Mouse (Mus musculus) heart, adult 8-10 months (tissue): ENCODE data around the gene Syt16. TPM values are rescaled to one million over a fixed set of nuclear protein-coding genes. Genes with fewer than 3 reads are reported as not detected.

Experiments used
- DNase-seq: peaks from one replicate; pipeline ENCODE4 v3.0.0; 2022; ENCODE audit warnings: low spot score
- total RNA-seq, 4 experiments: library from RNA; stranded (reverse); gene quantifications; 2 replicates each; pipeline ENCODE4 v1.2.4; 2022

The Syt16 gene
- total RNA-seq, 4 experiments from 2014 or later: not detected

GRCm38 (mm10) chr12:74098572-74099290 lies 101.3 kb downstream of the Syt16 start:
- no peak for DNase-seq

- no peak for DNase-seq
Observed at GRCm38 (mm10) chr12:74105811-74106513, 108.5 kb downstream of the Syt16 start.

DNA sequence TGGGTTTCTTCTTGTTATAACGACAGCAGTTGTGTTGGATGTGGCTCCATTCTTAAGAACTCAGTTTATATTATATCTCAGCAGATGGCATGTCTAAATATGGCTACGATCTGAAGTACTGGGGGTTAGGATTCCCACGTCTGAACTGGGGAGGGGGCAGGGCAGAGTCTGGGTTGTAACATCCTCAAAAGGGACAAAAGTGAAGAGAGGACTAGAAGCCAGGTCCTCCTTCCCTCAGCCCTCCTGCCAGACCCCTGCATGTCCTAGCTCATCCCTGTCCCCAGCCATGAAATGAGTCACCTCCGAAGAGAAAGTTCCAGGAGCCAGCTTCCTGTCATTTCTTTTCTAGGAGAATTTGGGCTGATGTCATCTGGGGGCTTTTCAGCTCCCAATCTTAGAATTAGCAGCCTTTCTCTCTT lies 111.2 kb downstream of the Syt16 start:
- DNase-seq: no peak

- no peak for DNase-seq
Observed at GRCm38 (mm10) chr12:74109462-74110068, 112.1 kb downstream of the Syt16 start.

DNA sequence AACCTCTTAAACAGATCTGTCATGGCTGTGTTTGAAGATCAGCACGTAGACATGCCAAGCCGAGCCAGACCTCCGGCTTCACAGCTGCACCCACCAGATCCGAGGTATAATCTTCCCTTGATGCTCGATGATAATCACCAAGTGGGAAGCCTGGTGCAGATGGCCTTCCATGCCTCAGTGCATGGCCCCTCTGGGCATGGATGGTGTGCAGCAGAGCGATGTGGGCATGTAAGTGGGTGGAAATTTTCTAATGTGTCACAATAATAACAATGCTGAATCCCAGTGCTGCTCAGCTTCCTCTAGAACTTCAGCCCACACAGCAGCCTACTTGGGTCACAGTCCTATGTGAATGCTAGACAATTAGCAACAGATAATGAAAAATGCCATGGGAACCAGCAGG lies 119.4 kb downstream of the Syt16 start:
- no peak for DNase-seq

DNA sequence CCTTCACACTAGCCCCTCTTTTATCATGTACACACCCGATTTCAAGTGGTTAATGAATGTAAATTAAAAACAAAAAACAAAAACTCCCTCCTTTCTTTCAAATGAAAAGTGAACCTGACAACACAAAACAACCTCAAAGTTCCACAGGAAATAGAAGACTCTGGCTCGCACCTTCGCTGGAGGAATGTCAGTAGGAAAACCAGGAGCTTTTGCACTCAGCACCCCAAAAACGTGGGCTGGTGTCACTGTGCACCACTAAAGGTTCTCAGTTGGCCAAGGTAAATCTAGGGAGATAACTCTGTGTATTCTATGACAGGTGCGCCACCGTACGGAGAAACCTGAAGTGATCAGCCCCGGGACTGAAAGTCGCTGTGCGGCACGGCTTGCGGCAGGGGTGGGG lies 128.3 kb downstream of the Syt16 start:
- DNase-seq: no peak

DNA sequence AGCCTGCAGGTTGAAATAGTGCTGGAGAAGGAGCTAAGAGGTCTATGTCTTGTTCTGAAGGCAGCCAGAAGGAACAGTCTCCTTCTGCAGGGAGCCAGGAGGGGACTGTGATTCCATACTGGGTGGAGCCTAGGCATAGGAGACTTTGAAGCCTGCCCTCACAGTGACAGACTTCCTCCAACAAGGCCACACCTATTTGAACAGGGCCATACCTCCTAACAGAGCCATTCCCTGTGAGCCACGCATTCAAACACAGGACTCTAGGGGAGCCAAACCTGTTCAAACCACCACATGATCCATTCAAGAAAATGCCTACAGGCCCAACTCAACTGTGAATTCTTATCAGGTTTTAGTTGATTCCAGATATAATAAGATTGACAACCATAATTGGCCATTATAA lies 130.8 kb downstream of the Syt16 start:
- no peak for DNase-seq

GRCm38 (mm10) chr12:74131790-74132189 lies 134.3 kb downstream of the Syt16 start:
- no peak for DNase-seq

- no peak for DNase-seq
Observed at GRCm38 (mm10) chr12:74142147-74142546, 144.7 kb downstream of the Syt16 start.

DNA sequence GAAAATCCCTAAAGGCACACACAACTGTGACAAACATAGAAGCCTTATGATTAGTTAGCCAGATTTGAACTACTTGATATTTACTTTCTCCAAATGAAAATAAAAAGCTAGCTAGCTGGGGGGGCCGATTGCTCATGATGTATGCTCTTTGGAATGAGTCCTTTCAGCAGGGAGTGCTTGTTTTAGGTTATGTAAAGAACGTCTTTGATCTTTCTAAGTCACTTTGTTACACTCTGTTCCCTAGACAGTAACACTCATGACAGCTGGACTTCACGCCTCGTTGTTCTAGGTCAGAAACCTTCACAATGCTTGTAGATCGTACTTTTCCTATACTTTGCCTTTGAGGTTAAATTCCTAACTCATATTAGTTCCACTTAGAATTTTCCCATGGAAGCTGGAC lies 146.9 kb downstream of the Syt16 start:
- DNase-seq: no peak

- DNase-seq: no peak
Observed at GRCm38 (mm10) chr12:74160791-74161190, 163.3 kb downstream of the Syt16 start.

DNA sequence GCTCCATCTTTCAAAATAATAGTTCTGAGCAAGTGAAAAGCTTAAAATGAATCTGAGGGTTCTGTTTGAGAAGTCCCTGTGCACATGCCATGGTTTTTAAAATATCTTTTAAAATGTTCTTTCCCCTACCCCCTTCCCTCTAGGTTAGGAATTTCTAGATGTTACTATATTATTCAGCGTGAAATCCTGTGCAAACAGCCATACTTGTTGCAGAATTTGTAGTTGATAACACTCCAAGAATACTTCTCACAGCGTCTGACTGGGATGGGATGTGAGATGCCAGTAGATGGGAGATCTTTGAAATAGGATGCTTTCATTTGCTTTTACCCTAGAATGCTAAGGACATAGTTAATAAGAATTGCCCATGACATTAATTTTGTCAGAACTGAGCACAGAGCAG lies 165.6 kb downstream of the Syt16 start:
- DNase-seq: no peak

GRCm38 (mm10) chr12:74171257-74171656 lies 173.8 kb downstream of the Syt16 start:
- no peak for DNase-seq

DNA sequence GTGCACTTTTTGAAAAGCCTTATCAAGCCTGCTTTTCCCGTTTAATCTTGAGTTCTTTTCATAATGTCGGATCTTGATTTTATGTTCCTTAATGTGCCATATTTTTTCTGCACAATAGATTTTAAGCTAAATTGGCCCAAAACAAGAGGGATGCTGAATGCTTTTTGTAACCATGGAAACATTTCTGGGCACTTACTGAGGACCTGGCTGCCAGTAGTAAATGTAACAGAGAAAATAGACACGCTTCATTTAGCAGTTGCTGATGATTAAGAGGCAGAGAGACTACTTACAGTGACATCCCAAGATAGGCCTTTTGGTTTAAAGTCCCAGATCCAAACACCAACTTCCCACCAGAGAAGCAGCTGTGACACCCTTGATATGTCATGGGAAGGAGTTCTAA lies 176.4 kb downstream of the Syt16 start:
- no peak for DNase-seq

GRCm38 (mm10) chr12:74184596-74184995 lies 187.1 kb downstream of the Syt16 start:
- no peak for DNase-seq

- DNase-seq: no peak
Observed at GRCm38 (mm10) chr12:74188243-74188785, 190.9 kb downstream of the Syt16 start.

GRCm38 (mm10) chr12:74188815-74189214 lies 191.4 kb downstream of the Syt16 start:
- no peak for DNase-seq

GRCm38 (mm10) chr12:74189840-74190239 lies 192.4 kb downstream of the Syt16 start:
- DNase-seq: no peak

- no peak for DNase-seq
Observed at GRCm38 (mm10) chr12:74190297-74190696, 192.8 kb downstream of the Syt16 start.

DNA sequence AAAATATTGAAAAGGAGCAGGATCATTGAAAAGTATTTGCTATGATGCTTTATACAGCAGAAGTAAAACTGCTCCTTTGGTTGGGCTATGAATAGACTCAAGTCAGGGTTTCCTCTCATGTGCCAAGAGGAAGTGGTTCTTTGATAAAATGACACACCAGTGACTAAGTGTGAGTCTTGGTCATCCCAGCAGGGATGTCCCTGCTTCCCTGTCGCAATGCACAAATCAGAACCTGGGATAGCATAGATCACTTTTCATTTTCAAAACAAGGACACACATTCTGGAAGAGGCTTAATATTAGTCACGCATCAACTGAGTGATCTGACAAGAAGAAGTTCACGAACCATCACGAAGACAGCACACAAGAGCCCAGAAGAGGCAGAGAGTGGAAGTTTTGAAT lies 195.1 kb downstream of the Syt16 start:
- no peak for DNase-seq

DNA sequence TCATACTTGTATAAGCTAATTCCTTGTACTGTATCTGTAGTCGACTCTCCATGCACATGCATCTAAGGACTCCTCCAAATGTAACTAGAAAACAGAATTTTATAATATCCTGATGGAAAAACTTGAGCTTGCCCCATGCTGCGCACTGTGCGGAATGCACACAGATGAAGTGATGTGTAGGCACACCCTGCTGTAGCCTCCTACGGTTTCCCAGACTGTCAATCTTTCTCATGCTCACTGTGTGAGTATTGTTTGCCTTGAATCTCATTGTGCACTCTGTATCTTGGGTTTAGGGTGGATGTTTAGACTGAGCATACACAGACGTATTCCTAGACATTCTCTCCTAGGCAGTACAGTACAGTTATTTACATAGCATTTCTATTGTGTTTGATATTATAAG lies 203.9 kb downstream of the Syt16 start:
- no peak for DNase-seq

GRCm38 (mm10) chr12:74202431-74203042 lies 205.1 kb downstream of the Syt16 start:
- no peak for DNase-seq
